Mouse (Mus musculus) urinary bladder, postnatal 4 days (tissue): Measurements from ENCODE around the gene Olfr655.

Experiments used
- DNase-seq, 2 experiments: peaks; one replicate each; pipeline ENCODE4 v3.0.0; 2021 to 2022; ENCODE audit warnings: low spot score in 2 of 2

Gene Olfr655

GRCm38 (mm10) chr7:104601679-104602078 is at the start of gene Olfr655:
Gene Olfr655 (minus strand): TSS chr7:104601779.
- no peak for DNase-seq

GRCm38 (mm10) chr7:104646841-104647482 is 45.4 kb upstream of the Olfr655 start, which contains the start of gene Olfr658:
Gene Olfr658 (minus strand): TSS chr7:104647305.
- DNase-seq = no peak

- DNase-seq = no peak
Observed at GRCm38 (mm10) chr7:104624494-104624893, 22.9 kb upstream of the Olfr655 start, which contains the start of gene Olfr657. Gene Olfr657 (plus strand): TSS chr7:104624794.

GRCm38 (mm10) chr7:104613655-104614054 is 12.1 kb upstream of the Olfr655 start, which contains the start of gene Olfr656:
Gene Olfr656 (plus strand): TSS chr7:104613955.
- no peak for DNase-seq

GRCm38 (mm10) chr7:104604727-104605126 is 3.1 kb upstream of the Olfr655 start:
- DNase-seq = no peak

- DNase-seq = no peak
Observed at GRCm38 (mm10) chr7:104603173-104603572, 1.6 kb upstream of the Olfr655 start.

- DNase-seq = no peak
Observed at GRCm38 (mm10) chr7:104588274-104588673, 13.3 kb downstream of the Olfr655 start.

- no peak for DNase-seq
Observed at GRCm38 (mm10) chr7:104586725-104587124, 14.9 kb downstream of the Olfr655 start, which contains the start of gene Olfr654. Gene Olfr654 (plus strand): TSS chr7:104587025.

GRCm38 (mm10) chr7:104581429-104581828 is 20.1 kb downstream of the Olfr655 start:
- no peak for DNase-seq

GRCm38 (mm10) chr7:104580846-104581245 is 20.7 kb downstream of the Olfr655 start:
- DNase-seq = no peak

GRCm38 (mm10) chr7:104577014-104577413 is 24.6 kb downstream of the Olfr655 start, which contains the start of gene Olfr653:
Gene Olfr653 (plus strand): TSS chr7:104577314.
- no peak for DNase-seq

- DNase-seq = no peak
Observed at GRCm38 (mm10) chr7:104560601-104561000, 41.0 kb downstream of the Olfr655 start, which contains the start of gene Olfr652. Gene Olfr652 (plus strand): TSS chr7:104560901.

GRCm38 (mm10) chr7:104552700-104553099 is 48.9 kb downstream of the Olfr655 start:
- no peak for DNase-seq

GRCm38 (mm10) chr7:104549833-104550232 is 51.7 kb downstream of the Olfr655 start, which contains the start of gene Olfr651:
Gene Olfr651 (plus strand): TSS chr7:104550133.
- no peak for DNase-seq
